Mouse (Mus musculus): ENCODE measurements around the gene Lnpk.
A peak's percentile ranks its signal among the peaks of the same experiment; 100 is the strongest.

The Lnpk gene

GRCm38 (mm10) chr2:74578843-74579489 is at the start of gene Lnpk:
Lnpk (minus strand) TSS chr2:74579435.
- DNase-seq (ENCODE audit: low read depth, low spot score), result peak; percentile 82

DNA sequence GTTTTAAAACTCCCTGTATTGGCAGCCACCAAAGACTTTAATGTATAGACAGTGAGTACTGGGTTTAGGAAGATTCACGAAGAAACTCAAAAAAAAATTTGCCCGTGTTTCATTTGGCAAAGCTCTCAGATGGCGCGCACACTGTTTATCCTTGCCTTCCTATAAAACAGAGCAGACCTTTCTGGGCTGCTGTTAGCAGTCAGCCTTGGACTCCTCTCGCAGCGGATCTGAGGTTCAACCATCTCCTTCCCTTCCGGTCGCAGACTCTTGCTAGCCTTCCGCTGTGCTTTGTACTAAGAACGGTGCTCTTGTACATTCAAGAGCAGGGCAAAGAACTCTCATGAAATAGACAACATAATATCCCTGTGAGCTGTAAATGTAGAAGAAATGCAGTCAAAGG is 41.1 kb upstream of the Lnpk start:
- DNase-seq (ENCODE audit: low read depth, low spot score), result no peak

GRCm38 (mm10) chr2:74619676-74620246 is 40.5 kb upstream of the Lnpk start:
- no peak for DNase-seq (ENCODE audit: low read depth, low spot score)

DNA sequence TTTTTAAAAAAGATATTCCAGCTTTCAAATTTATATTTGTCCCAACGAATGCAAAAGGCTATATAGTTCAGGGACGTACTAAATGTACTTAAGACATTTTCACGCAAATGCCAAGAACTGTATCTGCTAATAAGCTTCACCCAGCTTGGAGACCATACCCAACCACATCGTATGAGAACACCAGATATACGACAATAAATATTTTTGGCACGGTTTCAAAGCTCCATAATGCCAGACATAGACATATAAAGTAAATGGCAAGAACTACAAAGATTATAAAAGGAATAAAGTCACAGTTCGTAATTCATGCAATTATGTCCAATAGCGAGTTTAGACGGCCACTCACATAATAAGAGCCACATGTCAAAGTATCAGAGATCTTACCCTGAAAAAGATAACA is 38.5 kb upstream of the Lnpk start:
- DNase-seq (ENCODE audit: low read depth, low spot score), result peak; percentile 30

- no peak for DNase-seq (ENCODE audit: low read depth, low spot score)
Measured at GRCm38 (mm10) chr2:74611406-74611805, 32.2 kb upstream of the Lnpk start.

DNA sequence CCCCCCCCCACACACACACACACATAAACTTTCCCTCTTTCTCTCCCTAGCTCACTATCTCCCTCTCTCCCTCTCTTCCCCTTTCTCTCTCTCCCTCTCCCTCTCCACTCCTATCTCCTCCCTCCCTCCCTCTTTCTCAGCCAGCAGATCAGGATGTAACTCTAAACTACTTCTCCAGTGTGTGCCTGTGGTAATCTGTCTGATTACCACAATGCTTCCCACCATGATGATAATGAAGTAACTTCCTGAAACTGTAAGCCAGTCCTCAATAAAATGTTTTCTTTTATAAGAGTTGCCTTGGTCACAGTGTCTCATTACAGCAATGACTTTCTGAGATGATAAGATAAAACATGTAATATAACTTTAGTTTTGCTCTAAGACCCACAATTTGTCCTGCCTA is 30.1 kb upstream of the Lnpk start:
- DNase-seq (ENCODE audit: low read depth, low spot score), result no peak

DNA sequence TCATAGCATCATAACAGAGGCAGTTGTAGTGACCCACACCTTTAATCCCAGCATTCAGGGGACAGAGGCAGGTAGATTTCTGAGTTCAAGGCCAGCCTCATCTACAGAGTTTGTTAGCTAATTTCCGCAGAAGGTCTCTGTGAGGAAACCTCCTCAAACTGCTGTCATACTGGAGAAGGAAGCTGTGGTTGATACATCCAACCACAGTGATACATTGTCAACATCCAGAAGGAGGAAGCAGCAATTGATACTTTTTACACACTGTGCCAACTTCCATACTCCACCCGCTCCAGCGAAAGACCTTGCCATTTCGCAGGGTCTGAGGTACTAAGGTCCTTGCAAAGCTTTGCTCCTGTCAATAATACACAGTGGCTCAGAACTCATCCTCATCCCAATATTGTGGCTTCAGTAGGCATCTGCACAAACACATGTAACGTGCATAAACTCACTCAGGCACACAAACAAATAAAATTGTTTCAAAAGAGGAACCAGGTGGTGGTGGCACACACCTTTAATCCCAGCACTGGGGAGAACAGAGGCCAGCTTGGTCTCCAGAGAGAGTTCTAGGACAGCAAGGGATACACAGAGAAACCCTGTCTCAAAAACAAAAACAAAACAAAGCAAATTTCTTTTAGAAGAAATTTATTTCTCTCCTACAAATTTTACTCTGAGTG is 27.0 kb upstream of the Lnpk start:
- DNase-seq (ENCODE audit: low read depth, low spot score), result no peak

DNA sequence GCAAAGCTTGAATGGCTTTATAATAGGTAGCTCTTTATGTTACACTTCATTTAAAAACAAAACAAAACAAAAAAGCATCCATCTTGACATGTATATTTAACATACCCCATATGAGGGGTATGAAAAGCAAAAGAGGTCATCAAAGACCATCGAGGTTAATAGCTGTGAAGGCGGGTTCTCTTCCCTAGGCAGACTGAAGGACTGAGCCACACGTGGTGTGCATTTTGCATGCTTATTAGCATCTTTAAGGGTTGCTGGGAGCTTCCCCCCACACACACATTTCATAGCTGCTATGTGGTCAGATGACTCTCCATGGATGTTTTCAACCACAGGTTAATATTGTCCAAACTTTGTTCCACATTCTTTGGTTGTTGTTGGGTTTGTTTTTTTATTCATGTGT is 24.8 kb upstream of the Lnpk start:
- no peak for DNase-seq (ENCODE audit: low read depth, low spot score)

DNA sequence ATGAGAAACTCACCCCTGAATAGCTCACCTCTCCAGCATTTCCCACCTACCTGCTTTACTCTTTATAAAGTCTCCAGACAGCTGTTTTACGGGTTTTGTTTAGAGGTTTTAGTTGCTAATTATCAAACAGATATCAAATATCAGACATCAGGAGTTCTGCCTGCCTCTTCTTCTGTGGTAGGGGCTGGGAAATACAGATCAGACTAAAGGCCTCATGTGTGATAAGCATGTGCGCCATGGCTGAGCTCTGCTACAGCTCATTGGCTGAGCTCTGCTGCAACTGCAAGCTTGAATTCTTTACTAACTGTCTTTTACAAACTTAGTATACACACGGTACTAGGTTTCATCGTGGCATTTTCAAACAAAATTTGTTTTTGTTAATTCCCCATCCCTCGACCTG is 23.2 kb upstream of the Lnpk start:
- no peak for DNase-seq (ENCODE audit: low read depth, low spot score)

- no peak for DNase-seq (ENCODE audit: low read depth, low spot score)
Measured at GRCm38 (mm10) chr2:74597169-74597568, 17.9 kb upstream of the Lnpk start.

GRCm38 (mm10) chr2:74596094-74596493 is 16.9 kb upstream of the Lnpk start:
- DNase-seq (ENCODE audit: low read depth, low spot score), result no peak

DNA sequence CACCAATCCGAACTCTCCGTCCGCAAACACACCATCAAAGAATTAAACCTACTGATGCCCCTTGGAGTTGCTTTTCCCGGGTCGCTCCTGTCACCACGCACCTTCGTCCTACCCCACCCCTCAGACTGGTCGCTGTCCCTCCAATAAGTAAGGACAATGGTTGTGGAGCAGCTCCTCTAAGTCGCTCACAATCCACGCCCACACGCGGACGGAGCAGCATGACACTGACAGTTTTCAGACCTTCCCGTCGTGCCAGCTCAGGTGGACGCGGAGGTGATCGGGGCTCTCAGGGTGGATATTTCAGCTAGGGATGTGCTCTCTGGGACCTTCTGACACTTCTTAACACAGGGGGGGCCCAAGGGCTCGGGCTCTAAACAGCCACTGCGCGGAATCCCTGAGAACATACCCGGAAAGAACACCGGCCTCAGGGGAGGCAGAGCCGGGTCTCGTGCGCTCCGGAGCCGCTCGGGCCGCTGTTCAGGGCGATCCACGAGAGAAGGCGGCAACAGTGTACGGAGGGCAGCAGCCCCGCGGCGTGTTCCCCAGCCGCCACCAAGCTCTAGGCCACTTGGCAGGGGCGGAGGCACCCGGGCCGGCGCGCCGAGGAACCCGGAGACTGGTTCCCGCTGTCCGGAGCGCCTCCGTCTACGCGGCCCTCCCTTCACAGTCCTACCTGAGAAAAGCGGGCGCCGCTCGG is 941 bp downstream of the Lnpk start:
- no peak for DNase-seq (ENCODE audit: low read depth, low spot score)

- no peak for DNase-seq (ENCODE audit: low read depth, low spot score)
Measured at GRCm38 (mm10) chr2:74570390-74570789, 8.8 kb downstream of the Lnpk start.

DNA sequence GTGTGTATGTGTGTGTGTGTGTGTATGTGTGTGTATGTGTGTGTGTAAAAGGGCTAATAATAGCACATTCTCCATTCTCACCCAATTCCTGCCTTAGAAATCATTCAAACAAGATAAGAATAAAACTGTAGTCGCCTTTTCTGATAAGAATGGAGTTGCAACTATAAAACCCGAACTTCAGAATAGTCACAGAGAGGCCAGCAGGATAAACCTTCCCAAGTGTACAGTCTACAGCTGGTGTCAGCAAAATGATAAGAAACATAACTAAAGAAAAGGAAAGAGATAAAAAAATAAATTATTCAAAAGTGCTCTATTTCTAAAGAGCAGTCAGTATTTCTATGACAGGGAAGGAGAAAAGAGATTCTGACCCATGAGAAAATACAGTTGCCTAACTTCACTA is 19.4 kb downstream of the Lnpk start:
- DNase-seq (ENCODE audit: low read depth, low spot score), result no peak

DNA sequence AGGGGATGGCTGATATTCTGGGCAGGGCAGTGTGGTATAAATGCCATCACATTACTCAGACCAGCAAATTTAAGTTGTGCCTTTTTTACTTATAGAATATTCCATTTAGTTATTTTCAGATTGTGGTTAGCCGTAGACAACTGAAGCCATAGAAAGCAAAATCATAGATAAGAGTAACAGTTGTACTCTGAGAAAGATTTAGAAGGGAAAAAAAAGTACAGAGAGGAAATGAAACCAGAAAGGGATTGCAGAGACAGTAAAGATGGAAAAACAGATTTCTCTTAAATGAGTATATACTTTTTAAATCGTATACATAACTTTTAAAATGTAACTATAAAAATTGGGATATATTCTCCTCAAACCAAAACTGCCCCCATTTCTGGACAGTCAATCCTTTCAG is 20.1 kb downstream of the Lnpk start:
- no peak for DNase-seq (ENCODE audit: low read depth, low spot score)

GRCm38 (mm10) chr2:74557451-74557850 is 21.8 kb downstream of the Lnpk start:
- no peak for DNase-seq (ENCODE audit: low read depth, low spot score)

DNA sequence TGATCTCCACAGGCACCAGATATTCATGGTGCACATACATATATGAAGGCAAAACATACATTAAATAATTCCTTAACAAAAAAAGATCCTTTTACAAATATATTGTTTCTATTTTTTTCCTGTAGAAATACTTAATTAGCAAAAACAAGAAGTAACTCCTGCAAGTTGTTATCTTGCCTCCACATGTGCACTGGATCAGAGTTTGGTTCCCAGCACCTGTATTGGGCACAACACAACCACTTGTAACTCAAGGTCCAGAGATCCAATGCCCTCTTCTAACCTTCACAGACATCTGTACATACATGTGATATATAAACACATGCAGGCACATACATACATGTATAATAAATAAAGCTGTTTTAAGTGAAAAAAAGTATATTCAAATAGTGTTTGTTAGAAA is 27.3 kb downstream of the Lnpk start:
- no peak for DNase-seq (ENCODE audit: low read depth, low spot score)

DNA sequence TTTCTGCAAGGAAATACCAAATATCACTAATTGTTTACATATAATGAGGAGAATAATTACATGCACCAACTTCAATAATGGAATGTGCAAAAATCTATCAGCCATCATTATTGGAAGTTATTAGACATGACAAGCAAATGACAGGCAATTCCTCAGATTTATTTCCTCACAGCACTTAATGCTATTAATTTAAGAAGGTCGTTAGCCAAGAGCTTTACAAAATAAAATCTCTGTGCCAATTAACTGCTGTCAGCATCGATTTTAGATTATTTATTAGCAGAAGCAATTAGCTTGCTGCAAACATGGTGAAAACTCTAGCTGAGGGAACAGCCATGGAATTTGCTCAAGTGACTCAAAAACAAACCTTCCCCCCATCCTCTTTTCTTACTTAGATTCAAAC is 30.9 kb downstream of the Lnpk start:
- peak; percentile 43 for DNase-seq (ENCODE audit: low read depth, low spot score)

DNA sequence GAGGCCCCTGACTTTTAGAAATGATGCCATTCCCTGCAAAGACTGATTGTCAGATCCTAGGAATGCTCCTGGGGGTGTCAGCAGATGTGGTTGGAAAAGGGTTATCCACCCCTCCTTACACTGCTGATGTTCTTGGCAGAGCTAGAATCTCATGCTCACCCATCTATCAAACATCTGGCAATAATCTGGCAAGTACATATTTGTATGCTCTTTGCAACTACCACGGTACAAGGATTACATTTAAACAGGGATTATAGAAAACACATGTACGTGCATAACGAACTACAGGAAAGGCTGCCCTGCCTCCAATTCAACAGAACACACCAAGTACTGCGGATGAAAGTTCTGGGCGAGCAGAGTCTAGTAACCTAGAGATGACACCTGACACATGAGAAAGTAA is 70.9 kb downstream of the Lnpk start:
- no peak for DNase-seq (ENCODE audit: low read depth, low spot score)

- DNase-seq (ENCODE audit: low read depth, low spot score), result no peak
Measured at GRCm38 (mm10) chr2:74506439-74506838, 72.8 kb downstream of the Lnpk start.

DNA sequence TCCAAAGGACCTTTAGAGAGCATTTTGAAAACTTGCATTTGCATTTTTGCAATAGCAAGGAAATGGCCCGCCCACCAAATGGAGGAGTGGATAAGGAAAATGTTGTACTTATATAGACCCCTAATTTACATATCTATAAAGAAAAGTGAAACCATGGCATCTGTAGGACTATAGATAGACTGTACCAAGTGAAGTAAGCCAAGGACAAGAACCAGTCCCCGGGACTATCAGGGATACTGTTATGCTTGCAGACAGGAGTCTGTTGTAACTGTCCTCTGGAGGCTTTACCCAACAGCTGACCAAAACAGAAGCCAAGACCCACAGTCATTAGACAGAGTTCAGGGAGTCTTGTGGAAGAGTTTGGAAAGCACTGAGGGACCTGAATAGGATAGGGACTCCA is 78.9 kb downstream of the Lnpk start:
- no peak for DNase-seq (ENCODE audit: low read depth, low spot score)

DNA sequence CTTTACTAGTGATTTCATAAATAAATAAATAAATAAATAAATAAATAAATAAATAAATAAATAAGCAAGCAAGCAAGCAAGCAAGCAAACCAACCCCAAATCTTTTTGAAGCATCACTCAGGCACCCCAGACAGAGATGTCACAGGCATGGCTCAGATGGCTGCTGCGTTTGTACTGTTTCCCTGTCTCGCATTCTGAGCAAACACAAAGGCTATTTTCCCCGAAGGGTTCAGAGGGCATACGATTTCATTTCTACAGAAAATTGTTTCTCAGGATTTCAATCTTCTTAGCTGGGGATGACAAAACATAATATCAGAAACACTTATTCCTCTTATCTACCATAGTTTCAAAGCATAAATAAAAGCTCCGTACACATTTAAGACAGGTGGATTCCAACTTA is 81.4 kb downstream of the Lnpk start:
- DNase-seq (ENCODE audit: low read depth, low spot score), result no peak

DNA sequence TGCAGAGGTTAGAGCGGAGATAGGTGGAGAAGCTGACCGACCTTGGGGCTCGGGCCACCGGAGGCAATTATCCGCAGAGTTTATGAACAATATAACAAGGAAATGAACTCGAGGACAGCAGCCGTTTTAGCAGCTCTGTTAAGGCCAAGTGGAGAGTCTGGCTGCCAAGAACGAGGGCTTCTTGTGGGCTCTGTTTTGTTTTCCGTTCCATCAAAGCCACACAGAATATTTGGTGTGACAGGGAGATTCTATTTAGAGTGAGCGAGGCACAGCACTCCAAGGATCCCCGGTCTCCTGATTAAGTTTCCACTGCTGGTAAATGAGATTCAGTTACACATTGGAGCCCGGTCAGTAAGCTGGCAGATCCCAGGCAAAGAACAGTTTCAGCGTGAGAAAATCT is 87.8 kb downstream of the Lnpk start:
- no peak for DNase-seq (ENCODE audit: low read depth, low spot score)

All from forelimb bud, embryonic 11.5 days (tissue).